Mouse (Mus musculus): Measurements from ENCODE around the gene Gse1.

DNA sequence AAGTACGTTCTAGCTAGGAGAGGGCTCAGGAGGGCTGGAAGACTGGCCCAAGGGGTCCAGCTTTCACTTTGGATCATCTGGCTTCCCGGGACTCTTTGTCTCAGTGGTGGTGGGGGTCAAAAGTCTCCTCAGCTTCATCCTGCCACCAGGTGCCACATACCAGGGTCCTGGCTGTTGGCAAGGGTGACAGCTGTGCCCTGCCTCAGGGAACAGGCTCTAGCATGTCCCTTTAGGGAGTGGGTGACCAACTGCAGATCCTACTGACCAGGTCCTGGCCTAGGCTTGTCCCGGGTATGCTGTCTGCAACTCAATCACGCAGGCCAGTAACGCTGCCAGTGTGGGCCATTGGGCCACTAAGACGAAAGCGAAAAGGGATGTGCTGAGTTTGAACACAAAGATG is 15.7 kb upstream of the Gse1 start:
- TF ChIP-seq CTCF (conservative IDR thresholded peaks at IDR 0.05; ENCODE audit: low read length) (no peak), POU5F1 (IDR thresholded peaks at IDR 0.05; ENCODE audit: borderline replicate concordance, low read length) (no peak), NANOG (IDR thresholded peaks at IDR 0.05; ENCODE audit: borderline replicate concordance, low read length) (no peak)

Data from E14TG2a.4 (cell line).